Mouse (Mus musculus) adrenal gland, adult 18-20 months (tissue): Measurements from ENCODE around the gene Tet3. TPM values are rescaled to one million over a fixed set of nuclear protein-coding genes. Genes with fewer than 3 reads are reported as not detected.

Source experiments
- DNase-seq, 2 experiments: peaks; one replicate each; pipeline ENCODE4 v3.0.0; 2021 to 2022; ENCODE audit warnings: low spot score in 2 of 2
- total RNA-seq, 2 experiments: library from RNA; stranded (reverse); gene quantifications; 1 replicate in 1 of 2; 2 replicates in 1 of 2; pipeline ENCODE4 v1.2.3; 2021

The Tet3 gene
- total RNA-seq, 2 experiments from 2014 or later = 24.2 to 25.7 TPM

DNA sequence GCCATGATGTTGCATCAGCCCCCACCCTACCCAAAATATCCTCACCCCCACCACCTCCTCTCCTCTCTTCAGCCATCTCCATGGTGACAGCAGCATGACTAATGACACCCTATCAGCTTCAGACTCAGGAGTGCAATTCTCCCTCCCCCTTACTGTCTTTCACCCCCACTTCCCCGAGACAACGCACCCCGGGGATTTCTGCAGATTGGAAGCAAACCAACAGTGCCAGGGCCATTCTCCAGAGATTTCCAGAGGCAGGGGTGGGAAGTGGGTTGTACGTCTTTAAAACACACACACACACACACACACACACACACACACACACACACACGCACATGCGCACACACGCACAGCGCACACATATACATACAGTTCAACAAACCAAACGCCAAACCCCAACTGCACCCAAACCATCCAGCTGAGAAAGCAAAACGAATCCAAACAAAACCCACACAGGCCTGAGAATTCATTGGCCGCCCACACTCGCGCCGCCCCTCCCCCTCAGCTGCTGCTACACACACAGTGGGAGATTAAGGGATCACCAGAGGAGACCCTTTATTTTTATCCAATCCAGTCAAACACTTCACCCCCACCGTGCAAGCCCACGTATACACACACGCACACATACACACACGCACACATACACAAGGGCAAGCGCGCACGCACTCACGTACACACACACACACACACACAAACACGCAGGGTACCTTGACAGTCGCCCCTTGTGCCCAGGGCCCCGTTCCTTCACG is 18.2 kb downstream of the Tet3 start:
- peak in 1 of 2 experiments; percentile 59 for DNase-seq

DNA sequence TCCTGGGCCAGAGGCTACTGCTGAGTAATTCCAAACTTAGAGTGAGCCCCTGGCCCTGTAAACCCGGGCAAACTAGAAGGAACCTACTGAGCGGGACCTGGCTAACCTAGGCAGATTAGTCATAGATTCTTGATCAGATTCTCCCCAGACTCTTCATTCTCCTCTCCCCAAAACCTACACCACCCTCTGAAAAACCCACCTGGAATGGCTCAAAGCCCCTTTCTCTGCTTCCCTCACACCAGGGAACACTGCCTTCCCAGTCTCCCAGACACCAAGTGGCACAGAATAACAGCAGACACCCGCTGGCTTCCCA is 18.7 kb downstream of the Tet3 start:
- DNase-seq = no peak

DNA sequence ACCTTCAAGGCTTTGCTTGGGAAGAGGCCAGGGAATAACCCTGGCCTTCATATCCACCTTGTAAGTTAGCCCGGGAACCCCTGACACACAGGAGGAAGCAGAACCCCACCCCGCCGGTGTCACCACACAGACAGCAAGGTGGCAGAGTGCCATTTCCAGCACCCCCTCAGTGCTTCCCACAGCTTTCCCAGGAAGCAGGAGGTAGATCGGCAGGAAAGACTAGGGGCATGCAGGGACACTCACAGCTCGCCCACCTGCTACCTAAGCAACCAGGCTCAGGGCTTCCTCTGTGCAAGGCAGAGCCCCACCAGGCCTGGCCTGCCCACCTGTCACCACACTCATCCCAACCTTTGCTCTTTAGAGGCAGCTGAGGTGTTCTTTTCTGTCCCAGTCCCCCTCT is 19.1 kb downstream of the Tet3 start:
- no peak for DNase-seq

DNA sequence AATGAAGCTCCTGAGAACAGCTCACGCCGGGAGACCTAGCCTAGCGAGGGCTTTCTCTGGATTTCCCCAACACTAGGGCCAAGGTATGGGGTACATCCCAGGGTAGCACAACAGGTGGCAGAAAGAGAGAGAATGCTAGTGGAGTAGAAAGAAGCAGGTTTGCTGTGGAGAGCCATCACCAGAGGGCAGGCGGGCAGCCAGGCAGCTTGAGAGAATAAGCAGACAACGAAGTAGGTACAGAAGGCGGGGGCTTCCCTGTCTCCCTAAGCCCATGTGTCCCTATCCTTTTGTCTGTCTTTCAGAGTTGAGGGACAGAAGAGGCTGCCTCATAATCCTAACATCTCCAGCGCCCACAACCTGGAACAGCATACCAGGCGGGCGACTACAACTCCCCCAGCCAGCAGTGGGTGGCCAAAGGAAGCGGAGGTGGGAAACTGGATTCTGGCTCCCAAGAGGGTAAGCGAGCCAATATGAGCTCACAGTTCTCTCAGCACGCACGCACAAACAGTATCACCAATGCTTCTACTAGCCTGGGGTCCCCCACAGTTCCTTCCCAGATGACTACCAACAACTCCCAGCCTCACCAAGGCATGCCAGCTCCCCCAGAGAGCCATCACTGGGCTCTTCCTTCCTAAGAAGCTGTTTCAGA is 19.6 kb downstream of the Tet3 start:
- DNase-seq = no peak

DNA sequence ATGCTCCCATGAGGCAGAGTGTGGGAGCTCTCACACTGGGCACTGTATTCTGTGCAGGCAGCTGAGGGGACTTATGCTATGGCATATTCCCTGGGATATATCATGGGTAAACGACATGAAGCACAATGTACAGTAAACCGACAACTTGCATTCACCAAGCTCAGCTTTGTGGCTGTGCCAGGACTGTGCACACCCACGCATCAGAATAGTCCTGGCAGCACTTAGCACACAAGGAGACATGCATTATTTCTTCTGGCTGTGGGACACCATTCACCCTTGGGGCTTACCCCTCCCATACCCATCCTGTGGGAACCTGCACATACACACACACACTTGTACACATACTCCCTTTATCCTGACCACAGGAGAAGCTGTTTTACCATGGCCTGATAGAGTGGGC is 20.3 kb downstream of the Tet3 start:
- no peak for DNase-seq

DNA sequence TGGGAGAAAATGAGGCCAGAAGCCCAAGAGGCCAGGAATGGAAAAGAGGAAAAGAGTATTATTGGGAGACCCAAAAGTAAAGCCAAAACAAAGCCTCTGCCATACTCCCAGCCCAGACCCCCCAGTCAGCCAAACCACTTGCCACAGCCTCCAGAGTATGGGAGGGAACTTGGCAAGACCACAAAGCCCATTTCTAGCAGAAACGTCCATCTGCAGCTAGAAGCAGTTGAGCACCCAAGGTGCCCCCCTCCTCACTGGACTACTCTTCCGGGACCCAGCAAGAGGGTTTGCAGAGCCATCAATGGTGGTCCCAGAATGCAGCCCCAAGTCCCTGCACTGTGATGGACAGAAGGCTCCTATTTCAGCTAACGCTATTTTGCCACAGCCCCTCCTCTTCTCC is 21.1 kb downstream of the Tet3 start:
- no peak for DNase-seq

DNA sequence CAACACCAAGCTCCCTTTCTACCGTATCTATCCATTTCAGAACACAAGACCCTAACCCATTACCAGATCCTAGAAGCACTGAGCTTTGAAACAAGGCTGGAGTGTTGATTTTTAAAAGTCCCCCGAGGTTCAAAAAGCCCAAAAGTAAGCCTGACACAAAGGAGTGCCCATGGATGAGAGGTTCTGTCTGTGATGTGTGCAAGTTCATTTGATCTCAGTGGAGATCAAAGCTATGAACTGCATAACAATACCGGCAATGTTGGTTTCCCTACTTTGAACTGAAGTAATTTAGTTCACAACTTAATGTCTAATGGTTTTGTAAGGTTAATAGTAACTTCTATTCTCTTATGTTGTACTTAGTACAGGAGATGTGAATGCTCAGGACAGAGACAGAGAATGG is 21.7 kb downstream of the Tet3 start:
- no peak for DNase-seq

DNA sequence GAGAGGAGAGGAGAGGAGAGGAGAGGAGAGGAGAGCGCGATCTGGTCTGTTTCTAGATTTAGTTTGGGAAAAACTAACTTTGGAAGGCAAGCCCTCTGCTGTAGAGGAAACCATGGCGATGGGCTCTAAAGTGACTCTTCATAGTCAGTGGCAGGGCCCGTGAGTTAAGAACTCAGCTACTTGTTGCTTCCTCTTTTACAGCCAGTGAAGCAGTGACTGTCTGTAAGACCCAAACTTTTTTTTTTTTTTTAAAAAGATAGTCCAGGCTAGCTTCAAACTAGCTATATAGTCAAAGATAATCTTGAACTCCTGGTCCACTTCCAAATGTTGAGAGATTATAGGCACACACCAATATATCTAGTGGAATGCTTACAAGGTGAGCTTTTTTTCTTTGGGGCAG is 22.3 kb downstream of the Tet3 start:
- DNase-seq = no peak

DNA sequence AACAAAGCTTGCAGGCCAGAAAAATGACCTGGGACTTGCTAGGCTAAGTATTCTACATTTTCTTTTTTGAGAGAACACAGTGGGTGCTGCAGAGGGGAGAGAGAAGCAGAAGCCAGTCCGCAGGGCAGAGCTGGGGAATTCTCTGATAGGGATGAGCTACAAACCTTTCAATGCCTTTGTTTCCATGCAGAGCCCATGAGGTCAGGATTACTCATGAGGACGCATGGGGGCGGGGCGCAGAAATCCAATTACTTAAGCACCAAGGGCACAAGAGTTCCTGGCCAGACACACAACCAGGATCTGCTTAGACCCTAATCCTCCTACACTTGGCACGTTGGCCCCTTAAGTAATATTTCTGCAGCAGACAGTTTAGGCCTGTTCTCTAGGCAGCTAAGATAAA is 23.7 kb downstream of the Tet3 start:
- DNase-seq = peak; percentile 65 to 66

DNA sequence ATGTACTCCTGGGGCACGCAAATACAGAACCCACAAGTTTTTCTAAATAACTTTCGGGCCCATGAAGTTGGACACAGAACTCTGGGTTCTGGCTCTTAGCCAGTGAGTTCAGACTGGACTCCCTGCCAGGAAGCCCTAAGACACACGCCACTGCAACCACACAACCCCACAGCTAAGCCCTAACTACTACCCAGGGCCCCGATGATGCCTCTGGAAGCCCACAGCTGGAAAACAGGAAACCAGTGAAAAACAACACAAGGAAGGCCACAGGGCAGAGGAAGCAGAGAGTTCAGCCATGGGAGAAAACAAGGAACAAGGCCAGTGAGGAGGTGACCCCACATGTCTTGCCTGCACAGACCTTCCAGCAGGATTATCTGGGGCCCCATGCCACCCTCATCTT is 25.3 kb downstream of the Tet3 start:
- no peak for DNase-seq

DNA sequence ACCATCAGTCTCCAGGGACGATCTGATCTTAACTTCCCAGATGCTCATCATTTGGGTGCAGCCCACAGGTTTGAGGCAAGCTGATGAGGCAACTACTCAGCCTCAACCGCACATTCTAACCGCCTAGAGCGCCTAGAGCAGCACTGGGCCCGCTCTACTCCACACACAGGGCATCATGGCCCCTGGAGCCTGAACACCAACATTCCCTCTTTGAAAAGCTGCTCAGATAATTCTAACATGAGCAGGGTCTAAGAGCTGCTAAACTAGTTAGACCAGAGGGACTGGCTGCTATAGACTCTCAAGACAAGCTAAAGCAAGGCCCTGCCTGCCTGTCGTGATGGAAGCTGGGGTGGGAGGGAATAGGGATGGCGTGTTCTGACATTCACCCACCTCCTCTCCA is 25.9 kb downstream of the Tet3 start:
- DNase-seq = no peak

DNA sequence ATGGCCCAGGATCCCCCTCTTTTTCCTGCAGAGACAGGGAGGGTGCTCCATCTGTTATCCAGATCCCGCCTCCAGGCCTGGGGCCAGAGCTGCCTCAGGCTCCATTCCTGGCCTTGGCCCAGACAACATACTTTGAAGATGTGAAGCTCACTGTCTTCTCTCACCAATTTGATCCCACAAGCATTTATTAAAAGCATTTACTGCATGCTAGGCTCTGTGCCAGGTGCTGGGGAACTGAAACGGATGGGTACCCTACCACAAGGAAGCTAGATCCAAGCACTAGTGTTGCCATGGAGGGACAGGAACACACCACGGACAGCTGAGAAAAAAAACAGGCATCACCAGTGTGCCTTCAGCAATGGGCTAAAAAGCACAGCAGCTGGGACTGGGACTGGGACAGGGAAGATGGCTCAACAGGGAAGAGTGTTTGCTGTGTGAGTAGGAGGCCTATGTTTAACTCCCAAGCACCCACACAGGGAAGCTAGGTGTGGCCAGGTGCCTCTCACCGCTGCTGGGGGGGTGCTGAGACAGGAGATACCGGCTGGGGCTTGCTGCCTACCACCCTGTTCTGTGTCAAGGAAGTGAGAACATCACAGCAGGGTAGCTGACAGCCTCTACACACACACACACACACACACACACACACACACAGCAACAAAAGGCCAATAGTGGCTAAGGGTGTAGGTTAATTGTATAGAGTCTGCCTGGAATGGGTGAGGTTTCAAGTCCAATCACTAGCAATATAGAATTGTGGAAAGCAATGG is 30.7 kb downstream of the Tet3 start:
- peak in 1 of 2 experiments; percentile 19 for DNase-seq

DNA sequence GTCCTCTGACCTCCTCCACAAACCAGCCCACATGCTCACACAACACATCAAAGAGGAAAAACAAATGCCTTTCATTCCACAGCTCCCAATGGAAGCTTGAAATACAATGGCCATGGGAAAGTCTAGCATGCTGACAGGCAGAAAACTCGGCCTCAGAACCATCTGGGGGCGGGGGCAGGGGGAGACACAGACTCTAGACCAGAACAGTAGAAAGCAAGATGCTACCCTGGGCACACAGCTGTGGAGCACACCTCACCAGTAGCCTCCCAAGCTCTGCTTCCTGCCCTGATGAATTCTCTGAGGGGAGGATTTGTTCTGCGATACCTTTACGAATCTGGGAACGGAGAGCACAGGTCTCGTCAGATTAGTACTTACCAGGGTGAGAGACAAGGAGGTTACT is 31.4 kb downstream of the Tet3 start:
- no peak for DNase-seq

DNA sequence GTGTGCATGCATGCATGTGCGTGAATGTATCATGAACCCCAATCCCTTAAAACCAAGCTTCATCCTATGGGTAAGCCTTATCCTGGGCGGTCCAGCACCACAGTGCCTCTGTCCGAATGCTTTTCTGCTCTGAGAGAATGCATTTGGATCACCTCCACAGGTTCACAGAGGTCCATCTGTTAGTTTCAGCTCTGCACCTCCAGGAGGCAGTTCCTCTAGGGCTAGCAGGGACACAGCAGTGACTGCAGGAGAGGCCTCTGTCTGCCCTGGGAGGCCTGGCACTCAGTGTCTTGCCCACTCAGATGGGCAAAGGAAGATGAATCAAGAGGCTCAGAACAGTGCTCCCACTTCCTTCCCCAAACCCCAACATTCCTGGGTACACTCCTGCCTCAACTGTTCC is 32.3 kb downstream of the Tet3 start:
- DNase-seq = no peak

DNA sequence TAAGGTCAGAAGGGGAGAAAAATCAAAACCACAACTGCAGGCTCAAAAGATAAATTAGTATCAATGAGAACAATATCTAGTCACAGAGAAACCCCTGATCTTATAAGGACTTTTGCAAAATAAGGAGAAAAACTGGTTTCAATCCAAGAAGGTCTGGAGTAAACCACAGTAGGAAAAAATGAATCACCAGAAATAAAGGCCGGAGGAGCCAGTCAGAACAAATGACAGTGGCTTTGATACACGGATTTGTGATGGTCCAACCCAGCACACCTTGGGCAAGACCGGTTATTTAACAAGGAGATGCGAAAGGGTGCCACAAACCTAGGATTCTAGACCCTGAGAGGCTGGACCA is 34.9 kb downstream of the Tet3 start:
- DNase-seq = no peak

DNA sequence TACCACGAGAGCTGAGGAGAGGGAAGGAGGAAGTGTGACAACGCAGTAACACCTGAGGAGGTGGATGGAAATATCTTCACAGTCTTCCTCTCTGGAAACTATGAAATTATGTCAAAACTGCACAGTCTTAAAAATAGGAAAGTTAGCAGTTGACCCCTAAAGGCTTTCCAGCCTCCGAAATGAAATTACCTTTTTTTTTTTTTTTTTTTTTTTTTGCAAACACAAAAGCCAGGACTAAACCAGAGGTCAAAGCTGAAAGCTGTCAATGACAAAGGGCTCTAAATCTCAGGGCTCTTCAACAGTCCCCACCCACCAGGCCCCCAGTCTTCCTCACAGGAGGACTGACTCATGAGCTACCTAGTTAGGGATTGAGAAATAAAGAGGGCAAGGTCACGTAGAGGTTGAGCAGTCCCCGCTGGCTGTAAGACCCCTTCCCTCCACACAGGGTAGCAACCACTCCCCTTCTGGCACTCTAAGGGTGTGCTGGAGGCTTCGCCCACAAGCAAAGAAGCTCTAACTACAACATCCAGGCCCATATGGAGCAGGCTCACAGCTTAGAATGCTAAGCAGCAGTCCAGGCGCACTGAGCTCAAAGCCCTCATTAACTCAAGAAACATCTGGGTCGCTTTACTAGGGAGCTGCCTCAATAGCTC is 35.4 kb downstream of the Tet3 start:
- DNase-seq = no peak

DNA sequence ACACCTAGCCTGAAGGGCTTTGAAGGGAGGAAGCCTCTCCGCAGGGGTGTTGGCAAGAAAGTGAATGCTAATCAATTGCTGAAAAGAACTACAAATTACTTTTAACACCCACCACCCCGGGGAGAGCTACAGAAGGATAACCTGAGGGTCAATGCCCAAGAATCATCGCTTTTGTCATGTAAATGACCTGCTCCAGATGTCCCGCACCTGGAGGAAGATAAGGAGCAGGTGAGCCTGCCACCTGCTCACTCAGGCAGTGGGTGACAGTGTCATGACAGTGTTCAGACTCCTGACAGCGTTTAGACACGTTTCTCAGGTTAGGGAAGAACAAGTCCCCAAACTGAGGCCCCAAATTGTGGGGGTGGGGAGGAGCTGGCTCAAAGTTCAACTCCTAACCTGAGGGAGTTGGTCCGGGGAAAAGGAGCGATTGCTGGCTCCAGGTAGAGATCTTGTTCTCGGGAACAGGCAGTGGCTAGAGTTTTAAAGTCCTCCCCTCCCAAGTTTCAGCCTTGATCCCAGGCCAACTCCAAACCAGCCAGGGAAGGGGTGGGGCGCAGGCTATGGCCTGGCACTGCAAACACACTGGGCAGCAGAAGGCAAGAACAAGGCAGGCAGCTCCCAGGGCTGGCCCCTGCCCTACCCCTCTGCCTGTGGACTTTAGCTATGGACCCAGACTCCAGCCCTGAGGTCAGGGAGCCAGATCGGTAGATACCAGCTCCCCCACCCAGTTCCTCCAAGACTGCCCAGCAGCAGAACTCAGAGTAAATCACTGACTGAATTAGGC is 36.8 kb downstream of the Tet3 start:
- peak; percentile 40 to 55 for DNase-seq

DNA sequence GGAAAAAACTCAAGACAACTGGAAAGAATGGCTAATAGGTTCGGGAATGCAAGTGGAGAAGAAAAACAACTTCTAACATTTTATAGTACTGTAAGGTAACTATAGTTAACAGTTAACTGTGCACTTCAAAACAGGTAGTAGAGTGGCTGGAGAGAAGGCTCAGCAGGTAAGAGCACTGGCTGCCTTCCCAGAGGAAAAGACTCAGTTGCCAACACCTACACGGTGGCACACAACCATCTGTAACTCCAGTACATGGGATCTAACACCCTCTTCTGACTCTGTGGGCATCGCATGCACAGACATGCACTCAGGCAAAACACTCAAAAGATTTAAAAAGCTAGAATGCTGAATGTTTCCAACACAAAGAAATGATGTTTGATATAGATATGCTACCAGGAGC is 39.4 kb downstream of the Tet3 start:
- DNase-seq = no peak

DNA sequence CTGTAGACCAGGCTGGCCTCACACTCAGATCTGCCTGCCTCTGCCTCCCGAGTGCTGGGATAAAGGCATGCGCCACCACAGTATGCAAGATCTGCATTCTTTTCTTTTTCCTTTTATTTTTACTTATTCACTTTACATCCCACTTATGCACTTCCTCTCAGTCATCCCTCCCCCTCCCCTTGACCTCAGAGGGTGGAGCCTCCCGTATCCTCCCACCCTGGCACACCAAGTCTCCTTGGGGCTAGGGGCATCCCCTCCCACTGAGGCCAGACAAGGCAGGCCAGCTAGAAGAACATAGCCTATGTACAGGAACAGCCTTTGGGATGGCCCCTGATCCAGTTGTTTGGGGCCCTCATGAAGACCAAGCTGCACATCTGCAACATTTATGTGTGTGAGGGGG is 41.4 kb downstream of the Tet3 start:
- no peak for DNase-seq

DNA sequence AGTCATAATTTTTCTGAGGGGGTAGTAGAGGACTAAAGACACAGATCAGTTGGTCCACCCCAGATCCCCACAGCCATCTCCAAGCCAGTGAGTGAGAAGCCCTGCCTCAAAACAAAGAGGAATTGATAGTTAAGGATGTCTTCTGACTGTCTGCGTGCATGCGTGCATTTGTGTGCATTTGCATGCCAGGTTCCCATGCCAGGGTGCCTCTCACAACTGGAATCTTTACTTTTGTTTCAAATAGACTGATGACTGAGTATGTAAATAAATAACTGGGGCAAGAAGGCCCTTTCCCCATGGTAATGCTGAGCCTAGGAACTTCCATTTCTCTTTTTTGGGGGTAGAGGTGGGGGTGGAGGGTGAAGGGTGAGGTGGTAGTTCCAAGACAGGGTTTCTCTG is 41.8 kb downstream of the Tet3 start:
- no peak for DNase-seq
